Mouse (Mus musculus): Measurements from ENCODE around the gene Glt8d1. TPM values are rescaled to one million over a fixed set of nuclear protein-coding genes. Genes with fewer than 3 reads are reported as not detected.

Gene Glt8d1
- polyA plus RNA-seq, 1 experiment from 2014 or later = 75.6 TPM

GRCm38 (mm10) chr14:31006779-31007178 is 5.6 kb downstream of the Glt8d1 start:
- DNase-seq (ENCODE audit: low read depth, low spot score) (no peak), ATAC-seq (no peak)
- no peaks in the 10 kb centered on the region for H3K27me3 ChIP-seq
- in situ Hi-C loops (cut with MboI; ENCODE audit: low pct_unique_long_range_greater_than_20kb) = loop anchor here (25.0 kb wide), 1 partner anchor 706 kb away; no protein-coding TSS in a partner anchor
- POLR2A ChIA-PET = no interaction called here
- no peak for TF ChIP-seq CTCF (IDR thresholded peaks at IDR 0.05)
- CTCF ChIA-PET = interaction anchor here (3.8 kb wide), 1 partner anchor 8 kb away, joined by 11 read pairs; no protein-coding TSS in a partner anchor

GRCm38 (mm10) chr14:31011588-31011987 is 10.4 kb downstream of the Glt8d1 start:
- ATAC-seq (no peak), DNase-seq (ENCODE audit: low read depth, low spot score) (no peak)
- H3K27me3 ChIP-seq = no peaks in the 10 kb centered on the region
- CTCF ChIA-PET = interaction anchor here (1.6 kb wide), 1 partner anchor 9 kb away, joined by 4 read pairs; no protein-coding TSS in a partner anchor
- in situ Hi-C loops (cut with MboI; ENCODE audit: low pct_unique_long_range_greater_than_20kb) = loop anchor here (25.0 kb wide), 1 partner anchor 701 kb away; no protein-coding TSS in a partner anchor
- no peak for TF ChIP-seq CTCF (IDR thresholded peaks at IDR 0.05)
- POLR2A ChIA-PET = no interaction called here

GRCm38 (mm10) chr14:31013928-31014327 is 12.7 kb downstream of the Glt8d1 start:
- in situ Hi-C loops (cut with MboI; ENCODE audit: low pct_unique_long_range_greater_than_20kb) = loop anchor here (25.0 kb wide), 1 partner anchor 698 kb away; no protein-coding TSS in a partner anchor

GRCm38 (mm10) chr14:31016063-31016462 is 14.9 kb downstream of the Glt8d1 start:
- CTCF ChIA-PET = interaction anchor here (2.4 kb wide), 1 partner anchor 10 kb away, joined by 11 read pairs; no protein-coding TSS in a partner anchor
- no peaks in the 10 kb centered on the region for H3K27me3 ChIP-seq
- DNase-seq (ENCODE audit: low read depth, low spot score) = no peak
- ATAC-seq = no peak
- POLR2A ChIA-PET = no interaction called here
- no peak for TF ChIP-seq CTCF (IDR thresholded peaks at IDR 0.05)
- in situ Hi-C loops (cut with MboI; ENCODE audit: low pct_unique_long_range_greater_than_20kb) = loop anchor here (25.0 kb wide), 1 partner anchor 696 kb away; no protein-coding TSS in a partner anchor

More at GRCm38 (mm10) chr14:31013928-31014327, 12.7 kb downstream of the Glt8d1 start:
- CTCF ChIA-PET = interaction anchor here (1.3 to 2.4 kb wide), 2 partner anchors 8 to 9 kb away, joined by 3 to 11 read pairs; no protein-coding TSS in a partner anchor
- TF ChIP-seq CTCF (IDR thresholded peaks at IDR 0.05) = no peak
- POLR2A ChIA-PET = interaction anchor here (0.6 kb wide), 1 partner anchor 12 kb away, joined by 3 read pairs; no protein-coding TSS in a partner anchor
- DNase-seq (ENCODE audit: low read depth, low spot score) (no peak), ATAC-seq (no peak)
- H3K27me3 ChIP-seq = no peaks in the 10 kb centered on the region

- no peak for DNase-seq (ENCODE audit: low read depth, low spot score)
- no peak for ATAC-seq
- CTCF ChIA-PET = interaction anchor here (0.9 to 1.5 kb wide), 2 partner anchors 15 kb away, joined by 3 to 4 read pairs; no protein-coding TSS in a partner anchor
- POLR2A ChIA-PET = interaction anchor here (0.8 kb wide), 1 partner anchor 14 kb away, joined by 5 read pairs; no protein-coding TSS in a partner anchor
- in situ Hi-C loops (cut with MboI; ENCODE audit: low pct_unique_long_range_greater_than_20kb) = loop anchor here (25.0 kb wide), 1 partner anchor 694 kb away; no protein-coding TSS in a partner anchor
- TF ChIP-seq CTCF (IDR thresholded peaks at IDR 0.05) = peak; percentile 65
- no peaks in the 10 kb centered on the region for H3K27me3 ChIP-seq
These were observed 16.7 kb downstream of the Glt8d1 start for GRCm38 (mm10) chr14:31017854-31018253.

GRCm38 (mm10) chr14:31018860-31019291 is 17.7 kb downstream of the Glt8d1 start, which contains the start of the genes Pbrm1 and Gnl3:
TSS of gene Pbrm1 (plus strand) at chr14:31019138.
TSS of gene Gnl3 (minus strand) at chr14:31019152.
- in situ Hi-C loops (cut with MboI; ENCODE audit: low pct_unique_long_range_greater_than_20kb) = loop anchor here (25.0 kb wide), 1 partner anchor 693 kb away; no protein-coding TSS in a partner anchor
- TF ChIP-seq CTCF (IDR thresholded peaks at IDR 0.05) = no peak
- ATAC-seq (peak; percentile 62), DNase-seq (ENCODE audit: low read depth, low spot score) (no peak)
- CTCF ChIA-PET = interaction anchor here (0.9 kb wide), 1 partner anchor 16 kb away, joined by 3 read pairs; no protein-coding TSS in a partner anchor
- POLR2A ChIA-PET = interaction anchor here (0.6 to 0.8 kb wide), 2 partner anchors 15 to 68 kb away, joined by 5 to 7 read pairs; no protein-coding TSS in a partner anchor
- no peaks in the 10 kb centered on the region for H3K27me3 ChIP-seq

- in situ Hi-C loops (cut with MboI; ENCODE audit: low pct_unique_long_range_greater_than_20kb) = loop anchor here (25.0 kb wide), 1 partner anchor 693 kb away; no protein-coding TSS in a partner anchor
- CTCF ChIA-PET = no interaction called here
These were observed 18.4 kb downstream of the Glt8d1 start for GRCm38 (mm10) chr14:31019331-31020205.

GRCm38 (mm10) chr14:31022579-31022978 is 21.4 kb downstream of the Glt8d1 start:
- in situ Hi-C loops (cut with MboI; ENCODE audit: low pct_unique_long_range_greater_than_20kb) = loop anchor here (25.0 kb wide), 1 partner anchor 690 kb away; no protein-coding TSS in a partner anchor
- TF ChIP-seq CTCF (IDR thresholded peaks at IDR 0.05) = peak; percentile 7
- POLR2A ChIA-PET = no interaction called here
- no peak for ATAC-seq
- no peaks in the 10 kb centered on the region for H3K27me3 ChIP-seq
- DNase-seq (ENCODE audit: low read depth, low spot score) = no peak
- CTCF ChIA-PET = interaction anchor here (1.5 kb wide), 1 partner anchor 8 kb away, joined by 3 read pairs; no protein-coding TSS in a partner anchor

More at GRCm38 (mm10) chr14:31019331-31020205, 18.4 kb downstream of the Glt8d1 start:
- DNase-seq (ENCODE audit: low read depth, low spot score) = no peak
- ATAC-seq = peak; percentile 87
- no peak for TF ChIP-seq CTCF (IDR thresholded peaks at IDR 0.05)
- POLR2A ChIA-PET = interaction anchor here (0.6 to 1.2 kb wide), 3 partner anchors 17 to 68 kb away, joined by 3 to 7 read pairs (median 3); no protein-coding TSS in a partner anchor
- H3K27me3 ChIP-seq = no peaks in the 10 kb centered on the region

- ATAC-seq = no peak
- ChIA-PET POLR2A (interaction anchor here (0.6 kb wide), 1 partner anchor 11 kb away, joined by 3 read pairs; no protein-coding TSS in a partner anchor), CTCF (interaction anchor here (1.0 to 2.5 kb wide), 4 partner anchors 13 to 201 kb away, joined by 3 to 8 read pairs (median 6); no protein-coding TSS in a partner anchor)
- in situ Hi-C loops (cut with MboI; ENCODE audit: low pct_unique_long_range_greater_than_20kb) = no loop called here
- H3K27me3 ChIP-seq = no peaks in the 10 kb centered on the region
- no peak for DNase-seq (ENCODE audit: low read depth, low spot score)
- peak; percentile 68 for TF ChIP-seq CTCF (IDR thresholded peaks at IDR 0.05)
These were observed 24.6 kb downstream of the Glt8d1 start for GRCm38 (mm10) chr14:31025785-31026184.

- DNase-seq (ENCODE audit: low read depth, low spot score) = no peak
These were observed 44.1 kb downstream of the Glt8d1 start for GRCm38 (mm10) chr14:31045296-31045695.

More at GRCm38 (mm10) chr14:31045296-31045695, 44.1 kb downstream of the Glt8d1 start:
- in situ Hi-C loops (cut with MboI; ENCODE audit: low pct_unique_long_range_greater_than_20kb) = no loop called here
- TF ChIP-seq CTCF (IDR thresholded peaks at IDR 0.05) = no peak
- ChIA-PET CTCF (interaction anchor here (0.9 to 1.3 kb wide), 2 partner anchors 17 to 18 kb away, joined by 4 to 6 read pairs; no protein-coding TSS in a partner anchor), POLR2A (no interaction called here)
- ATAC-seq = no peak
- no peaks in the 10 kb centered on the region for H3K27me3 ChIP-seq
